Mouse (Mus musculus): Measurements from ENCODE around the gene Pdxp. TPM values are rescaled to one million over a fixed set of nuclear protein-coding genes. Genes with fewer than 3 reads are reported as not detected.
A peak's percentile ranks its signal among the peaks of the same experiment; 100 is the strongest.

The Pdxp gene
- total and polyA plus RNA-seq, 3 experiments = 2.8 to 9.8 (median 5.4) TPM

DNA sequence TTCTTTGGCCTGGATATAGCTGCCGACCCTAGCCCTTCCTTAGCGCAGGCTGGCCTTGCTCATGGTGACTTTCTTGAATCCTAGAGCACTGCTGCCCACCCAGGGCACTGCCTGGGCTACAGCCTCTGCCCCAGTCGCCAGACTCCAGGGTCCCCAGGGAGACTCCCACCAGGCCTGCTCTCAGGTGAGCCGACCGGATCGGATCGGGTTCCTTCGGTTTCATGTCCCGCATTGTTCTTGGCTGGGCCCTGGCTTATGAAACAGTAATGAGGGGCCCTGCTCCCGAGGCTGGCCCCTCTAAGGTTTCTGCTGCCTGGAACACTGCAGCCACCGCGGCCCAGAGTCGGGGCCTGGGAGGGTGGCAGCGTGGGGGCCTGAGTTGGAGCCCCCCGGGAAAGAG, 43.3 kb downstream of the Pdxp start:
- TF ChIP-seq USF1 (IDR thresholded peaks at IDR 0.05; ENCODE audit: low read depth, low read length) = no peak
- no peak for TF ChIP-seq ELF1 (IDR thresholded peaks at IDR 0.05; ENCODE audit: low read depth, low read length)
- no peak for TF ChIP-seq PAX5 (IDR thresholded peaks at IDR 0.05; ENCODE audit: low read length)
- TF ChIP-seq JUN (IDR thresholded peaks at IDR 0.05; ENCODE audit: insufficient read depth, low read depth, low read length) = no peak
- no peak for TF ChIP-seq ZMIZ1 (IDR thresholded peaks at IDR 0.05; ENCODE audit: low read depth, low read length)
- TF ChIP-seq E2F4 (IDR thresholded peaks at IDR 0.05; ENCODE audit: insufficient replicate concordance, low read depth, low read length) = no peak
- no peak for TF ChIP-seq SIN3A (IDR thresholded peaks at IDR 0.05; ENCODE audit: low read length)
- H3K27ac ChIP-seq (ENCODE audit: insufficient read depth, low read depth) = no peak overlapping the region
- H3K9me3 ChIP-seq (replicated peaks; ENCODE audit: low read length) = peaks cover 2% of the 10 kb centered on the region
- no peak overlapping the region for H3K4me3 ChIP-seq (replicated peaks in 1 of 3; ENCODE audit: low read depth in 2 of 3, low read length in 2 of 3, poor library complexity in 1 of 3)
- no peak overlapping the region for H3K9ac ChIP-seq (ENCODE audit: insufficient read depth, low read depth)
- in situ Hi-C loops (cut with MboI; ENCODE audit: low pct_ligation_motif_present, low pct_unique_long_range_greater_than_20kb, low sequenced_read_pairs) (no loop called here), dilution Hi-C loops (cut with MboI; ENCODE audit: extremely low pct_ligation_motif_present, extremely low pct_unique_long_range_greater_than_20kb, low sequenced_read_pairs) (no loop called here)
- peaks cover 14% of the 10 kb centered on the region for H3K27me3 ChIP-seq (replicated peaks)
- no peaks in the 10 kb centered on the region for H3K36me3 ChIP-seq (replicated peaks in 1 of 2; ENCODE audit: control insufficient read depth in 1 of 2, insufficient read depth in 1 of 2, low read length in 1 of 2)
- H3K79me2 ChIP-seq (replicated peaks; ENCODE audit: control insufficient read depth, extremely low read depth, insufficient read depth, poor library complexity, severe bottlenecking) = no peaks in the 10 kb centered on the region
- peaks cover 3 to 12% of the 10 kb centered on the region in 2 experiments; a peak in 1 of 4 replicates for H3K4me1 ChIP-seq (ENCODE audit: control insufficient read depth in 1 of 2, insufficient read depth in 2 of 2)
- DNase-seq (ENCODE audit: extremely low read depth) = no peak
- H3K4me2 ChIP-seq (ENCODE audit: insufficient read depth, low read depth, poor library complexity, severe bottlenecking) = no peak overlapping the region

DNA sequence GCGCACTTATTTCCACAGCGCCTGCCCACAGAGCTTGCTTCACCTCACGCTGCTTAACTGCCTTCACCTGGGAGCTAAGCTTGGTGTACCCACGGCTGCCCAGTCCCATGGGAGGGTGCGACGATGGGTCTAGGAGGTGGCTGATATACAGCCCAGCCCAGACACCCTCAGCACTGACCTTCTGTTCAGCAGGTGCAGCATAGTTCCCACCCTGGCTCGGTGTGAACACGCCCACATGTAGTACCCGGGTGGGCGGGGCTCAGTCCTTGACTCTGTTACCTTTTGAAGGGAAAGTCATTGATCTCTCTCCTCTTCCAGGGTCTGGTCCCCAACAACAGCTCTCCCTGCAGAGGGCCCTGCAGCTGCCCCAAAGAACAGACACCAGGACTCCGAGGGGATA, 45.8 kb downstream of the Pdxp start:
- dilution Hi-C loops (cut with MboI; ENCODE audit: extremely low pct_ligation_motif_present, extremely low pct_unique_long_range_greater_than_20kb, low sequenced_read_pairs) = no loop called here
- Histone ChIP-seq H3K9ac (ENCODE audit: insufficient read depth, low read depth) (no peak overlapping the region), H3K4me3 (replicated peaks in 1 of 3; ENCODE audit: low read depth in 2 of 3, low read length in 2 of 3, poor library complexity in 1 of 3) (no peak overlapping the region), H3K27ac (ENCODE audit: insufficient read depth, low read depth) (no peak overlapping the region), H3K36me3 (replicated peaks in 1 of 2; ENCODE audit: control insufficient read depth in 1 of 2, insufficient read depth in 1 of 2, low read length in 1 of 2) (no peaks in the 10 kb centered on the region), H3K27me3 (replicated peaks) (peaks cover 17% of the 10 kb centered on the region), H3K79me2 (replicated peaks; ENCODE audit: control insufficient read depth, extremely low read depth, insufficient read depth, poor library complexity, severe bottlenecking) (no peaks in the 10 kb centered on the region), H3K4me1 (ENCODE audit: control insufficient read depth in 1 of 2, insufficient read depth in 2 of 2) (peaks cover 4 to 12% of the 10 kb centered on the region in 2 experiments; a peak in 1 of 4 replicates), H3K9me3 (replicated peaks; ENCODE audit: low read length) (no peaks in the 10 kb centered on the region), H3K4me2 (ENCODE audit: insufficient read depth, low read depth, poor library complexity, severe bottlenecking) (no peak overlapping the region)
- no peak for DNase-seq (ENCODE audit: extremely low read depth)
- in situ Hi-C loops (cut with MboI; ENCODE audit: low pct_ligation_motif_present, low pct_unique_long_range_greater_than_20kb, low sequenced_read_pairs) = no loop called here
- TF ChIP-seq TBP (conservative IDR thresholded peaks at IDR 0.05; ENCODE audit: low read depth, low read length) (no peak), MXI1 (IDR thresholded peaks at IDR 0.05; ENCODE audit: low read depth, low read length) (no peak), UBTF (IDR thresholded peaks at IDR 0.05; ENCODE audit: low read depth, low read length) (no peak), ZKSCAN1 (IDR thresholded peaks at IDR 0.05; ENCODE audit: borderline replicate concordance, low read depth, low read length) (no peak), KAT2A (IDR thresholded peaks at IDR 0.05; ENCODE audit: insufficient replicate concordance, low read length) (no peak), RCOR1 (conservative IDR thresholded peaks at IDR 0.05; ENCODE audit: low read depth, low read length) (no peak), MEF2A (IDR thresholded peaks at IDR 0.05; ENCODE audit: borderline replicate concordance, low read depth, low read length) (no peak)

DNA sequence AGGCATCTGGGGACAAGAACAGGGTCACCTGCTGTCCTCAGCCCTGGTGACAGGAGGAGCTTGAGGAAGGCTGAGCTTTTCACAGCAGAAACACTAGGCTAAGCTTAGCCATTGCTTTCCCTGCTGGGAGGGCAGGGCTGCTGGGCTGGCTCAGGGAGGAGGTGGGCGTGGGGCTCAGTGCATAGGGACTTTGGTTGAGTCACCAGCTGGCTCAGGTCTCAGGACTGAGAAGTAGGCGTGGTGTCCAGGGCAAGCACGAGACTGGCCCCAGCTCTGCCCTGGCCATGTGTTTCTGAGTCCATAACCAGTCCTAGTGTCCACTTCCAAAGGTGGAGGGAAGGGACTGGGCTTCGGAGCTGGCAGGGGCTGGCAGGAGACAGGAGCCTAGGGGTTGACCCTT, 46.4 kb downstream of the Pdxp start:
- TF ChIP-seq BHLHE40 (IDR thresholded peaks at IDR 0.05; ENCODE audit: low read depth, low read length) = peak; percentile 22; the same call in 1 of the 2 replicates
- no peak for TF ChIP-seq TBP (conservative IDR thresholded peaks at IDR 0.05; ENCODE audit: low read depth, low read length)
- Histone ChIP-seq H3K9me3 (replicated peaks; ENCODE audit: low read length) (no peaks in the 10 kb centered on the region), H3K4me3 (replicated peaks in 1 of 3; ENCODE audit: low read depth in 2 of 3, low read length in 2 of 3, poor library complexity in 1 of 3) (no peak overlapping the region), H3K4me1 (ENCODE audit: control insufficient read depth in 1 of 2, insufficient read depth in 2 of 2) (peaks cover 4 to 12% of the 10 kb centered on the region in 2 experiments; a peak in 1 of 4 replicates), H3K9ac (ENCODE audit: insufficient read depth, low read depth) (no peak overlapping the region), H3K4me2 (ENCODE audit: insufficient read depth, low read depth, poor library complexity, severe bottlenecking) (no peak overlapping the region), H3K27me3 (replicated peaks) (peaks cover 19% of the 10 kb centered on the region), H3K27ac (ENCODE audit: insufficient read depth, low read depth) (no peak overlapping the region), H3K79me2 (replicated peaks; ENCODE audit: control insufficient read depth, extremely low read depth, insufficient read depth, poor library complexity, severe bottlenecking) (no peaks in the 10 kb centered on the region), H3K36me3 (replicated peaks in 1 of 2; ENCODE audit: control insufficient read depth in 1 of 2, insufficient read depth in 1 of 2, low read length in 1 of 2) (no peaks in the 10 kb centered on the region)
- DNase-seq (ENCODE audit: extremely low read depth) = no peak
- dilution Hi-C loops (cut with MboI; ENCODE audit: extremely low pct_ligation_motif_present, extremely low pct_unique_long_range_greater_than_20kb, low sequenced_read_pairs) (no loop called here), in situ Hi-C loops (cut with MboI; ENCODE audit: low pct_ligation_motif_present, low pct_unique_long_range_greater_than_20kb, low sequenced_read_pairs) (no loop called here)
